Mouse (Mus musculus): ENCODE measurements at regions not wholly inside any gene's neighbourhood (a gene's known extent, or its start where the extent isn't known, plus 50 kb on each side); places are given as distances from the start of the nearest gene placed in this dataset.

- Histone ChIP-seq H3K9me3 (replicated peaks) (no peaks in the 10 kb centered on the region), H3K4me2 (no peak overlapping the region), H3K4me3 (replicated peaks) (no peak overlapping the region), H3K36me3 (no peaks in the 10 kb centered on the region), H3K27ac (no peak overlapping the region), H3K9ac (no peak overlapping the region), H3K27me3 (no peaks in the 10 kb centered on the region), H3K4me1 (peaks cover 10% of the 10 kb centered on the region; the same call in 1 of the 2 replicates)
- ATAC-seq (replicated peaks; ENCODE audit: low FRiP score): no peak
- WGBS: 39% methylated on average over 2 of the region's 2 CpGs
Measured at GRCm38 (mm10) chr8:34732808-34733207, 621.3 kb upstream of the Gm10131 start.

- Histone ChIP-seq H3K9me3 (replicated peaks) (no peaks in the 10 kb centered on the region), H3K27ac (no peak overlapping the region), H3K27me3 (no peaks in the 10 kb centered on the region), H3K4me1 (peaks cover 10% of the 10 kb centered on the region; the same call in 1 of the 2 replicates), H3K4me3 (replicated peaks) (no peak overlapping the region), H3K4me2 (no peak overlapping the region), H3K9ac (no peak overlapping the region), H3K36me3 (no peaks in the 10 kb centered on the region)
- 32% methylated on average over 1 of the region's 1 CpGs for WGBS
- no peak for ATAC-seq (replicated peaks; ENCODE audit: low FRiP score)
Measured at GRCm38 (mm10) chr8:34732362-34732761, 620.8 kb upstream of the Gm10131 start.

GRCm38 (mm10) chr8:34731096-34731999 lies 619.8 kb upstream of the Gm10131 start:
- no peak overlapping the region for H3K9ac ChIP-seq
- H3K4me2 ChIP-seq: peak overlapping the region; percentile 45
- WGBS: 22% methylated on average over 12 of the region's 12 CpGs
- H3K36me3 ChIP-seq: no peaks in the 10 kb centered on the region
- H3K4me1 ChIP-seq: peaks cover 13% of the 10 kb centered on the region; the same call in 1 of the 2 replicates
- H3K27me3 ChIP-seq: no peaks in the 10 kb centered on the region
- H3K9me3 ChIP-seq (replicated peaks): no peaks in the 10 kb centered on the region
- no peak for ATAC-seq (replicated peaks; ENCODE audit: low FRiP score)
- H3K27ac ChIP-seq: no peak overlapping the region
- H3K4me3 ChIP-seq (replicated peaks): no peak overlapping the region

GRCm38 (mm10) chr8:34729585-34729984 lies 618.0 kb upstream of the Gm10131 start:
- Histone ChIP-seq H3K27me3 (no peaks in the 10 kb centered on the region), H3K9ac (no peak overlapping the region), H3K4me2 (no peak overlapping the region), H3K9me3 (replicated peaks) (no peaks in the 10 kb centered on the region), H3K36me3 (no peaks in the 10 kb centered on the region), H3K4me3 (replicated peaks) (no peak overlapping the region), H3K27ac (no peak overlapping the region), H3K4me1 (peaks cover 23% of the 10 kb centered on the region; the same call in 1 of the 2 replicates)
- ATAC-seq (replicated peaks; ENCODE audit: low FRiP score): no peak
- WGBS: 87% methylated on average over 7 of the region's 7 CpGs

- H3K9me3 ChIP-seq (replicated peaks): no peaks in the 10 kb centered on the region
- no peak for ATAC-seq (replicated peaks; ENCODE audit: low FRiP score)
- H3K4me3 ChIP-seq (replicated peaks): no peak overlapping the region
- H3K36me3 ChIP-seq: no peaks in the 10 kb centered on the region
- peaks cover 23% of the 10 kb centered on the region; the same call in 1 of the 2 replicates for H3K4me1 ChIP-seq
- H3K27me3 ChIP-seq: no peaks in the 10 kb centered on the region
- H3K9ac ChIP-seq: no peak overlapping the region
- no peak overlapping the region for H3K4me2 ChIP-seq
- WGBS: 81% methylated on average over 8 of the region's 8 CpGs
- H3K27ac ChIP-seq: no peak overlapping the region
Measured at GRCm38 (mm10) chr8:34727699-34728098, 616.2 kb upstream of the Gm10131 start.

GRCm38 (mm10) chr8:34726145-34726767 lies 614.7 kb upstream of the Gm10131 start:
- WGBS: 40% methylated on average over 10 of the region's 10 CpGs
- Histone ChIP-seq H3K27ac (no peak overlapping the region), H3K9me3 (replicated peaks) (no peaks in the 10 kb centered on the region), H3K27me3 (no peaks in the 10 kb centered on the region), H3K4me1 (peaks cover 13% of the 10 kb centered on the region; the same call in 1 of the 2 replicates), H3K9ac (no peak overlapping the region), H3K36me3 (no peaks in the 10 kb centered on the region), H3K4me3 (replicated peaks) (no peak overlapping the region), H3K4me2 (no peak overlapping the region)
- ATAC-seq (replicated peaks; ENCODE audit: low FRiP score): no peak

- ATAC-seq (replicated peaks; ENCODE audit: low FRiP score): no peak
- peaks cover 13% of the 10 kb centered on the region; the same call in 1 of the 2 replicates for H3K4me1 ChIP-seq
- WGBS: 58% methylated on average over 4 of the region's 4 CpGs
Measured at GRCm38 (mm10) chr8:34725546-34725945, 614.0 kb upstream of the Gm10131 start.

GRCm38 (mm10) chr8:34709911-34710733 lies 598.6 kb upstream of the Gm10131 start:
- Histone ChIP-seq H3K9ac (no peak overlapping the region), H3K4me1 (0 out of 2 replicates have a peak, but pooled peaks cover 2% of the 10 kb centered on the region), H3K36me3 (no peaks in the 10 kb centered on the region), H3K4me2 (no peak overlapping the region), H3K27me3 (no peaks in the 10 kb centered on the region), H3K27ac (no peak overlapping the region), H3K9me3 (replicated peaks) (no peaks in the 10 kb centered on the region), H3K4me3 (replicated peaks) (no peak overlapping the region)
- 69% methylated on average over 23 of the region's 23 CpGs for WGBS
- ATAC-seq (replicated peaks; ENCODE audit: low FRiP score): no peak

More at GRCm38 (mm10) chr8:34725546-34725945, 614.0 kb upstream of the Gm10131 start:
- no peaks in the 10 kb centered on the region for H3K27me3 ChIP-seq
- H3K9ac ChIP-seq: no peak overlapping the region
- no peak overlapping the region for H3K4me2 ChIP-seq
- H3K27ac ChIP-seq: no peak overlapping the region
- H3K4me3 ChIP-seq (replicated peaks): no peak overlapping the region
- no peaks in the 10 kb centered on the region for H3K9me3 ChIP-seq (replicated peaks)
- H3K36me3 ChIP-seq: no peaks in the 10 kb centered on the region

- H3K36me3 ChIP-seq: no peaks in the 10 kb centered on the region
- WGBS: 69% methylated on average over 11 of the region's 11 CpGs
- H3K9me3 ChIP-seq (replicated peaks): no peaks in the 10 kb centered on the region
- no peaks in the 10 kb centered on the region for H3K27me3 ChIP-seq
- no peak for ATAC-seq (replicated peaks; ENCODE audit: low FRiP score)
- H3K4me2 ChIP-seq: no peak overlapping the region
- 0 out of 2 replicates have a peak, but pooled peaks cover 2% of the 10 kb centered on the region for H3K4me1 ChIP-seq
- H3K4me3 ChIP-seq (replicated peaks): no peak overlapping the region
- no peak overlapping the region for H3K9ac ChIP-seq
- no peak overlapping the region for H3K27ac ChIP-seq
Measured at GRCm38 (mm10) chr8:34709316-34709715, 597.8 kb upstream of the Gm10131 start.

GRCm38 (mm10) chr8:34703351-34703750 lies 591.8 kb upstream of the Gm10131 start:
- Histone ChIP-seq H3K9me3 (replicated peaks) (no peaks in the 10 kb centered on the region), H3K27me3 (no peaks in the 10 kb centered on the region), H3K4me2 (no peak overlapping the region), H3K27ac (no peak overlapping the region), H3K36me3 (no peaks in the 10 kb centered on the region), H3K4me3 (replicated peaks) (no peak overlapping the region), H3K4me1 (no peaks in the 10 kb centered on the region), H3K9ac (no peak overlapping the region)
- WGBS: 38% methylated on average over 8 of the region's 8 CpGs
- no peak for ATAC-seq (replicated peaks; ENCODE audit: low FRiP score)

- WGBS: 91% methylated on average over 2 of the region's 2 CpGs
- Histone ChIP-seq H3K4me3 (replicated peaks) (no peak overlapping the region), H3K36me3 (no peaks in the 10 kb centered on the region), H3K27me3 (no peaks in the 10 kb centered on the region), H3K27ac (no peak overlapping the region), H3K4me2 (no peak overlapping the region), H3K4me1 (no peaks in the 10 kb centered on the region), H3K9me3 (replicated peaks) (no peaks in the 10 kb centered on the region), H3K9ac (no peak overlapping the region)
- ATAC-seq (replicated peaks; ENCODE audit: low FRiP score): no peak
Measured at GRCm38 (mm10) chr8:34702806-34703205, 591.3 kb upstream of the Gm10131 start.
